Mouse (Mus musculus): Measurements from ENCODE around the gene Gm28047.
"Not testable (repeated sequence)": the region's sequence is repeated elsewhere in the genome, so short reads cannot be mapped to it uniquely, and the experiment has no call there.

Gene Gm28047

GRCm38 (mm10) chr15:102619486-102619885 lies 5.4 kb downstream of the Gm28047 start:
- peak; percentile 46 for DNase-seq

GRCm38 (mm10) chr15:102617654-102618053 lies 7.2 kb downstream of the Gm28047 start:
- peak; percentile 45 for DNase-seq

- peak; percentile 18 for DNase-seq
Observed at GRCm38 (mm10) chr15:102616174-102616573, 8.7 kb downstream of the Gm28047 start.

GRCm38 (mm10) chr15:102614224-102614623 lies 10.6 kb downstream of the Gm28047 start:
- DNase-seq = peak; percentile 11

- DNase-seq = peak; percentile 58
Observed at GRCm38 (mm10) chr15:102612966-102613365, 11.9 kb downstream of the Gm28047 start.

GRCm38 (mm10) chr15:102608586-102608985 lies 16.3 kb downstream of the Gm28047 start:
- DNase-seq = not testable (repeated sequence)

GRCm38 (mm10) chr15:102593996-102594656 lies 30.7 kb downstream of the Gm28047 start:
- peak; percentile 89 for DNase-seq

GRCm38 (mm10) chr15:102592674-102593073 lies 32.2 kb downstream of the Gm28047 start:
- no peak for DNase-seq

- no peak for DNase-seq
Observed at GRCm38 (mm10) chr15:102590567-102590966, 34.3 kb downstream of the Gm28047 start.

- peak; percentile 82 for DNase-seq
Observed at GRCm38 (mm10) chr15:102589826-102590225, 35.0 kb downstream of the Gm28047 start.

- no peak for DNase-seq
Observed at GRCm38 (mm10) chr15:102585501-102585900, 39.4 kb downstream of the Gm28047 start.

GRCm38 (mm10) chr15:102583708-102584383 lies 41.0 kb downstream of the Gm28047 start:
- DNase-seq = no peak

GRCm38 (mm10) chr15:102581205-102581604 lies 43.7 kb downstream of the Gm28047 start:
- DNase-seq = no peak

GRCm38 (mm10) chr15:102578351-102578750 lies 46.5 kb downstream of the Gm28047 start:
- no peak for DNase-seq

- DNase-seq = no peak
Observed at GRCm38 (mm10) chr15:102576972-102577371, 47.9 kb downstream of the Gm28047 start.

GRCm38 (mm10) chr15:102572081-102572480 lies 52.8 kb downstream of the Gm28047 start:
- no peak for DNase-seq

- DNase-seq = no peak
Observed at GRCm38 (mm10) chr15:102567849-102568248, 57.0 kb downstream of the Gm28047 start.

GRCm38 (mm10) chr15:102563681-102564080 lies 61.2 kb downstream of the Gm28047 start:
- DNase-seq = peak; percentile 55

- DNase-seq = peak; percentile 63
Observed at GRCm38 (mm10) chr15:102563061-102563460, 61.8 kb downstream of the Gm28047 start.

- no peak for DNase-seq
Observed at GRCm38 (mm10) chr15:102562491-102562890, 62.4 kb downstream of the Gm28047 start.

- DNase-seq = no peak
Observed at GRCm38 (mm10) chr15:102557580-102557979, 67.3 kb downstream of the Gm28047 start.

- no peak for DNase-seq
Observed at GRCm38 (mm10) chr15:102555581-102555980, 69.3 kb downstream of the Gm28047 start.

- no peak for DNase-seq
Observed at GRCm38 (mm10) chr15:102552599-102552998, 72.3 kb downstream of the Gm28047 start.

- peak; percentile 93 for DNase-seq
Observed at GRCm38 (mm10) chr15:102547478-102547877, 77.4 kb downstream of the Gm28047 start.
